Mouse (Mus musculus) spleen, postnatal 4 days (tissue): ENCODE results near the gene Myh6.
"Not testable (repeated sequence)": the region's sequence is repeated elsewhere in the genome, so short reads cannot be mapped to it uniquely, and the experiment has no call there.

Source experiments
- DNase-seq, 2 experiments: peaks; one replicate each; pipeline ENCODE4 v3.0.0; 2022; ENCODE audit warnings: low spot score in 2 of 2

Myh6 gene

GRCm38 (mm10) chr14:54994869-54995186 lies 28.1 kb upstream of the Myh6 start:
- DNase-seq, result no peak

- no peak for DNase-seq
Measured at GRCm38 (mm10) chr14:54994136-54994868, 27.6 kb upstream of the Myh6 start, which contains the start of gene Myh7. Myh7 (minus strand) TSS chr14:54994626.

GRCm38 (mm10) chr14:54993636-54994035 lies 26.9 kb upstream of the Myh6 start:
- no peak for DNase-seq

- no peak for DNase-seq
Measured at GRCm38 (mm10) chr14:54992196-54992595, 25.5 kb upstream of the Myh6 start.

GRCm38 (mm10) chr14:54989886-54990441 lies 23.2 kb upstream of the Myh6 start:
- DNase-seq, result no peak

GRCm38 (mm10) chr14:54988882-54989281 lies 22.2 kb upstream of the Myh6 start:
- DNase-seq, result no peak

- DNase-seq, result not testable (repeated sequence)
Measured at GRCm38 (mm10) chr14:54988350-54988874, 21.7 kb upstream of the Myh6 start.

GRCm38 (mm10) chr14:54981934-54982333 lies 15.2 kb upstream of the Myh6 start:
- DNase-seq, result no peak

GRCm38 (mm10) chr14:54978664-54979063 lies 11.9 kb upstream of the Myh6 start:
- no peak for DNase-seq

GRCm38 (mm10) chr14:54976633-54977032 lies 9.9 kb upstream of the Myh6 start, which contains the start of gene Gm17428:
Gm17428 (plus strand) TSS chr14:54976933.
- no peak for DNase-seq

GRCm38 (mm10) chr14:54974068-54974791 lies 7.5 kb upstream of the Myh6 start:
- DNase-seq, result no peak

GRCm38 (mm10) chr14:54972786-54973185 lies 6.1 kb upstream of the Myh6 start:
- not testable (repeated sequence) for DNase-seq

GRCm38 (mm10) chr14:54968344-54968743 lies 1.6 kb upstream of the Myh6 start:
- no peak for DNase-seq

GRCm38 (mm10) chr14:54967874-54968273 lies 1.1 kb upstream of the Myh6 start:
- DNase-seq, result no peak

- no peak for DNase-seq
Measured at GRCm38 (mm10) chr14:54965631-54966030, 1.1 kb downstream of the Myh6 start.

- DNase-seq, result no peak
Measured at GRCm38 (mm10) chr14:54965044-54965443, 1.7 kb downstream of the Myh6 start.

- DNase-seq, result no peak
Measured at GRCm38 (mm10) chr14:54963727-54964126, 3.0 kb downstream of the Myh6 start.

- no peak for DNase-seq
Measured at GRCm38 (mm10) chr14:54962714-54963113, 4.0 kb downstream of the Myh6 start.

- DNase-seq, result no peak
Measured at GRCm38 (mm10) chr14:54961487-54961886, 5.2 kb downstream of the Myh6 start.

GRCm38 (mm10) chr14:54960769-54961168 lies 6.0 kb downstream of the Myh6 start:
- no peak for DNase-seq

GRCm38 (mm10) chr14:54959853-54960613 lies 6.7 kb downstream of the Myh6 start:
- DNase-seq, result not testable (repeated sequence)

GRCm38 (mm10) chr14:54959197-54959596 lies 7.5 kb downstream of the Myh6 start:
- no peak for DNase-seq
